In genomic region chr2:29191216-29192215, GRCm38 (mm10) we compare ENCODE assay signal across 14 mouse cellular contexts.
DNase-seq lines count a peak whose midpoint lies in the region; ATAC-seq and TF ChIP-seq lines count a peak whose summit lies in the region.
"Had no signal": no experiment of that assay in that cellular context is flagged by ENCODE, and none has a peak within 500 bp of the region (broad histone marks: within the 10 kb centered on the region; RNA-seq: fewer than 3 reads in every experiment).

No protein-coding gene starts in this region.

- ATAC-seq in hindbrain, embryonic 14.5 days (ENCODE audit: low FRiP score): no peak
- ATAC-seq in hindbrain, postnatal 0 days: 0 out of 2 replicates have a peak, but pooled peaks have one; percentile 15
- ATAC-seq: midbrain, embryonic 15.5 days had no signal

- H3K9me3 ChIP-seq in hindbrain, embryonic 10.5 days: no peaks in the 10 kb centered on the region
- H3K9me3 ChIP-seq in hindbrain, embryonic 14.5 days (ENCODE audit: control insufficient read depth, low read length): no peaks in the 10 kb centered on the region
- H3K9me3 ChIP-seq in hindbrain, postnatal 0 days (ENCODE audit: low read length): no peaks in the 10 kb centered on the region
- H3K9me3 ChIP-seq: midbrain, embryonic 15.5 days had no signal

- no peaks in the 10 kb centered on the region for H3K36me3 ChIP-seq in hindbrain, embryonic 10.5 days
- no peaks in the 10 kb centered on the region for H3K36me3 ChIP-seq in hindbrain, embryonic 14.5 days (replicated peaks; ENCODE audit: control insufficient read depth, insufficient read depth)
- H3K36me3 ChIP-seq in hindbrain, postnatal 0 days (ENCODE audit: insufficient read depth, low read length): no peaks in the 10 kb centered on the region
- H3K36me3 ChIP-seq: midbrain, embryonic 15.5 days had no signal

- H3K4me1 ChIP-seq in hindbrain, embryonic 10.5 days (replicated peaks): peaks cover 53% of the 10 kb centered on the region
- peaks cover 8% of the 10 kb centered on the region for H3K4me1 ChIP-seq in hindbrain, embryonic 14.5 days (replicated peaks; ENCODE audit: control insufficient read depth, insufficient read depth, low read length)
- peaks cover 16% of the 10 kb centered on the region; the same call in 1 of the 2 replicates for H3K4me1 ChIP-seq in hindbrain, postnatal 0 days (ENCODE audit: insufficient read depth, low read length)

- 79% methylated on average over 10 of the region's 10 CpGs for WGBS in hindbrain, embryonic 10.5 days
- WGBS in hindbrain, embryonic 14.5 days: 66% methylated on average over 10 of the region's 10 CpGs
- WGBS in hindbrain, postnatal 0 days: 54% methylated on average over 10 of the region's 10 CpGs

- H3K27ac ChIP-seq in hindbrain, embryonic 10.5 days: peak overlapping the region; percentile 45
- no peak overlapping the region for H3K27ac ChIP-seq in hindbrain, embryonic 14.5 days
- no peak overlapping the region for H3K27ac ChIP-seq in hindbrain, postnatal 0 days
- H3K27ac ChIP-seq: midbrain, embryonic 15.5 days had no signal

- peaks cover 31% of the 10 kb centered on the region for H3K27me3 ChIP-seq in hindbrain, embryonic 10.5 days (ENCODE audit: insufficient read depth, poor library complexity, severe bottlenecking)
- H3K27me3 ChIP-seq in hindbrain, embryonic 14.5 days (ENCODE audit: control insufficient read depth, insufficient read depth, low read length): 0 out of 2 replicates have a peak, but pooled peaks cover 18% of the 10 kb centered on the region
- 0 out of 2 replicates have a peak, but pooled peaks cover 2% of the 10 kb centered on the region for H3K27me3 ChIP-seq in hindbrain, postnatal 0 days (ENCODE audit: insufficient read depth, low read length)

- peak; percentile 48 for TF ChIP-seq CTCF in hindbrain, postnatal 0 days (IDR thresholded peaks at IDR 0.05; ENCODE audit: low read depth)

- H3K4me2 ChIP-seq in hindbrain, embryonic 14.5 days (replicated peaks): no peak overlapping the region
- no peak overlapping the region for H3K4me2 ChIP-seq in hindbrain, postnatal 0 days (ENCODE audit: low read depth, low read length)
- H3K4me2 ChIP-seq: midbrain, embryonic 15.5 days had no signal

- DNase-seq in hindbrain, embryonic 10.5 days (ENCODE audit: low spot score): no peak
- DNase-seq in hindbrain, embryonic 14.5 days (ENCODE audit: low spot score): no peak
- peak; percentile 20 for DNase-seq in 416B (ENCODE audit: low read depth)
- DNase-seq in hindbrain, postnatal 0 days (ENCODE audit: low spot score): peak; percentile 20
- DNase-seq in kidney, postnatal 4 days: peak; percentile 44 to 63
- DNase-seq in frontal cortex, postnatal 25 days (ENCODE audit: low spot score in 2 of 2): no peak
- DNase-seq in thymus, postnatal 14 days: no peak
- no peak for DNase-seq in gastrocnemius, postnatal 10 days
- DNase-seq: adrenal gland, postnatal 10 days; cerebellum, adult 11 months; liver; lung, postnatal 14 days had no signal

- no peak overlapping the region for H3K4me3 ChIP-seq in hindbrain, embryonic 10.5 days
- H3K4me3 ChIP-seq in hindbrain, embryonic 14.5 days (replicated peaks; ENCODE audit: low read length): no peak overlapping the region
- H3K4me3 ChIP-seq in hindbrain, postnatal 0 days (ENCODE audit: low read length): no peak overlapping the region
- H3K4me3 ChIP-seq: erythroblast, embryonic 14.5 days; midbrain, embryonic 15.5 days had no signal

- no peak overlapping the region; the same call in 1 of the 2 replicates for H3K9ac ChIP-seq in hindbrain, embryonic 14.5 days
- H3K9ac ChIP-seq in hindbrain, postnatal 0 days (replicated peaks; ENCODE audit: low read length): no peak overlapping the region
- H3K9ac ChIP-seq: midbrain, embryonic 15.5 days had no signal

Comparison
In these comparisons a context has a peak if more than half of its experiments do, and no peak if none do; other contexts are left out.
1. DNase-seq: peak in 416B (single experiment), hindbrain, postnatal 0 days (single experiment) and kidney, postnatal 4 days (2 of 2); none in hindbrain, embryonic 10.5 days (single experiment), hindbrain, embryonic 14.5 days (single experiment), frontal cortex, postnatal 25 days (0 of 2), thymus, postnatal 14 days (single experiment) and gastrocnemius, postnatal 10 days (single experiment).